Mouse (Mus musculus) limb, embryonic 14.5 days (tissue): ENCODE measurements around the gene Galnt6. TPM values are rescaled to one million over a fixed set of nuclear protein-coding genes. Genes with fewer than 3 reads are reported as not detected.
"Not testable (repeated sequence)": the region's sequence is repeated elsewhere in the genome, so short reads cannot be mapped to it uniquely, and the experiment has no call there.

ENCODE experiments used
- ATAC-seq: fragments of 200-750 bp; cut with Nextera tagmentation; 2 replicates; pipeline ENCODE4 v1.8.0; 2017; ENCODE audit warnings: low read depth, moderate number of reproducible peaks, moderate TSS enrichment; ENCODE audit not compliant: low FRiP score
- DNase-seq: peaks from one replicate; pipeline ENCODE4 v3.0.0-alpha.2; 2015; ENCODE audit warnings: low spot score
- H3K27ac ChIP-seq: fragments of 300-500 bp; sonication (generic); replicated peaks from 2 replicates; pipeline ENCODE4 v1.5.1; 2014; ENCODE audit warnings: low read depth, mild to moderate bottlenecking, low read length, moderate library complexity, mixed read lengths
- H3K27me3 ChIP-seq: fragments of 300-500 bp; sonication (generic); 2 replicates; pipeline ENCODE4 v1.6.1; 2014; ENCODE audit warnings: low read length, mixed read lengths; ENCODE audit not compliant: control insufficient read depth, insufficient read depth
- H3K36me3 ChIP-seq: fragments of 300-500 bp; sonication (generic); 2 replicates; pipeline ENCODE4 v1.6.1; 2014; ENCODE audit warnings: mild to moderate bottlenecking, low read length, moderate library complexity, mixed read lengths; ENCODE audit not compliant: control insufficient read depth, insufficient read depth
- H3K4me1 ChIP-seq: fragments of 300-500 bp; sonication (generic); 2 replicates; pipeline ENCODE4 v1.6.1; 2014; ENCODE audit warnings: antibody characterized with exemption, low read length, mixed read lengths; ENCODE audit not compliant: control insufficient read depth, insufficient read depth
- H3K4me2 ChIP-seq: fragments of 300-500 bp; sonication (generic); replicated peaks from 2 replicates; pipeline ENCODE4 v1.6.1; 2014; ENCODE audit warnings: low read depth, mild to moderate bottlenecking, low read length, moderate library complexity; ENCODE audit not compliant: severe bottlenecking
- H3K4me3 ChIP-seq: fragments of 300-500 bp; sonication (generic); replicated peaks from 2 replicates; pipeline ENCODE4 v1.5.1; 2014; ENCODE audit warnings: low read length
- H3K9ac ChIP-seq: fragments of 300-500 bp; sonication (generic); 2 replicates; pipeline ENCODE4 v1.6.1; 2014; ENCODE audit warnings: mild to moderate bottlenecking, low read depth, low read length, moderate library complexity; ENCODE audit not compliant: severe bottlenecking
- H3K9me3 ChIP-seq: fragments of 300-500 bp; sonication (generic); 2 replicates; pipeline ENCODE4 v1.6.1; 2016; ENCODE audit warnings: low read length; ENCODE audit not compliant: control insufficient read depth
- POLR2A ChIP-seq: fragments of 200-500 bp; IDR thresholded peaks from 2 replicates; pipeline ENCODE4 v1.8.0; 2012; ENCODE audit warnings: inconsistent platforms, mild to moderate bottlenecking, moderate library complexity, borderline replicate concordance; ENCODE audit not compliant: insufficient read depth, insufficient read length; ENCODE audit errors: extremely low read depth
- WGBS: fragments of 180-500 bp; shearing (Covaris S2); extraction: QIAGEN DNeasy Blood & Tissue Kit; methylation state at CpG from one replicate; pipeline ENCODE4 v1.1.7; 2014; 5-methylcytosine and 5-hydroxymethylcytosine counted together
- polyA plus RNA-seq, 2 experiments: library from polyadenylated mRNA; depleted of rRNA in 1 of 2; stranded (reverse) in 1 of 2; unstranded in 1 of 2; fragments of >200 nt; fragmentation: Nextera tagmentation in 1 of 2; extraction: Ambion mirVana in 1 of 2; gene quantifications; 2 replicates each; pipeline versions ENCODE4 v1.2.1 to v1.2.3; 2012 to 2014

The Galnt6 gene
- polyA plus RNA-seq (2012; rRNA removed) (1.1 TPM in 2 replicates), polyA plus RNA-seq (2014; fragmentation: Nextera tagmentation; extraction: Ambion mirVana) (1.4 and 1.9 TPM in 2 replicates)

- no peak for ATAC-seq
- no peaks in the 10 kb centered on the region for H3K36me3 ChIP-seq
- H3K9ac ChIP-seq = peak within 1 kb of the TSS; percentile 36; the same call in 1 of the 2 replicates
- H3K4me1 ChIP-seq = peaks cover 6% of the 10 kb centered on the region
- H3K9me3 ChIP-seq = no peaks in the 10 kb centered on the region
- H3K27ac ChIP-seq = no peak within 1 kb of the TSS
- DNase-seq = no peak
- no peak for TF ChIP-seq POLR2A
- 4% methylated on average over 38 of the region's 57 CpGs for WGBS
- H3K4me2 ChIP-seq = peak within 1 kb of the TSS; percentile 53
- peak within 1 kb of the TSS; percentile 37 for H3K4me3 ChIP-seq
- peaks cover 38% of the 10 kb centered on the region for H3K27me3 ChIP-seq
These were observed at the start of gene Galnt6 for GRCm38 (mm10) chr15:100729281-100729985. Galnt6 (minus strand) TSS chr15:100729376.

GRCm38 (mm10) chr15:100777020-100778016 is 48.1 kb upstream of the Galnt6 start:
- DNase-seq = peak; percentile 61
- ATAC-seq = peak; percentile 59; the same call in 1 of the 2 replicates
- no peaks in the 10 kb centered on the region for H3K27me3 ChIP-seq
- H3K4me3 ChIP-seq = no peak overlapping the region
- H3K4me2 ChIP-seq = no peak overlapping the region
- 41% methylated on average over 32 of the region's 32 CpGs for WGBS
- H3K9ac ChIP-seq = no peak overlapping the region
- H3K4me1 ChIP-seq = peaks cover 25% of the 10 kb centered on the region
- no peak for TF ChIP-seq POLR2A
- H3K27ac ChIP-seq = no peak overlapping the region
- H3K9me3 ChIP-seq = no peaks in the 10 kb centered on the region
- no peaks in the 10 kb centered on the region for H3K36me3 ChIP-seq

- no peak for ATAC-seq
- Histone ChIP-seq H3K27me3 (no peaks in the 10 kb centered on the region), H3K27ac (0 out of 2 replicates have a peak overlapping the region, but pooled peaks have one; percentile 8)
These were observed 47.2 kb upstream of the Galnt6 start for GRCm38 (mm10) chr15:100776424-100776823.

GRCm38 (mm10) chr15:100775189-100776166 is 46.3 kb upstream of the Galnt6 start:
- DNase-seq = no peak
- Histone ChIP-seq H3K4me3 (no peak overlapping the region), H3K9ac (no peak overlapping the region), H3K4me2 (no peak overlapping the region), H3K27me3 (no peaks in the 10 kb centered on the region), H3K4me1 (peaks cover 25% of the 10 kb centered on the region), H3K36me3 (no peaks in the 10 kb centered on the region), H3K9me3 (no peaks in the 10 kb centered on the region), H3K27ac (no peak overlapping the region)
- ATAC-seq = no peak
- TF ChIP-seq POLR2A = no peak
- WGBS = 33% methylated on average over 19 of the region's 19 CpGs

More at GRCm38 (mm10) chr15:100776424-100776823, 47.2 kb upstream of the Galnt6 start:
- Histone ChIP-seq H3K9me3 (no peaks in the 10 kb centered on the region), H3K36me3 (no peaks in the 10 kb centered on the region), H3K4me1 (peaks cover 25% of the 10 kb centered on the region), H3K9ac (no peak overlapping the region), H3K4me3 (no peak overlapping the region), H3K4me2 (no peak overlapping the region)
- no peak for DNase-seq
- WGBS = 91% methylated on average over 3 of the region's 3 CpGs
- no peak for TF ChIP-seq POLR2A

GRCm38 (mm10) chr15:100773859-100774258 is 44.7 kb upstream of the Galnt6 start:
- not testable (repeated sequence) for H3K36me3 ChIP-seq, H3K4me2 ChIP-seq, H3K27me3 ChIP-seq, H3K27ac ChIP-seq, H3K9ac ChIP-seq, H3K9me3 ChIP-seq, H3K4me3 ChIP-seq, DNase-seq, ATAC-seq
- H3K4me1 ChIP-seq = peaks cover 25% of the 10 kb centered on the region
- WGBS = 94% methylated on average over 6 of the region's 6 CpGs
